Mouse (Mus musculus) liver, adult 2 months (tissue): Measurements from ENCODE around the gene Tbc1d22a. TPM values are rescaled to one million over a fixed set of nuclear protein-coding genes. Genes with fewer than 3 reads are reported as not detected.

Experiments
- DNase-seq: peaks from one replicate; pipeline ENCODE4 v3.0.0-alpha.2; 2011; ENCODE audit warnings: low read depth, low spot score; ENCODE audit errors: extremely low read depth
- H3K27ac ChIP-seq: fragments of 200-500 bp; replicated peaks from 2 replicates; pipeline ENCODE4 v1.5.1; 2012; ENCODE audit warnings: low read depth, mild to moderate bottlenecking, control low read depth, inconsistent platforms, low read length; ENCODE audit not compliant: insufficient read depth
- H3K27me3 ChIP-seq: fragments of 200-500 bp; 2 replicates; pipeline ENCODE4 v1.6.1; 2012; ENCODE audit warnings: mild to moderate bottlenecking, moderate library complexity, low read length, inconsistent platforms; ENCODE audit not compliant: control insufficient read depth, insufficient read depth
- H3K36me3 ChIP-seq: fragments of 200-500 bp; 2 replicates; pipeline ENCODE4 v1.6.1; 2012; ENCODE audit warnings: low read length, inconsistent platforms; ENCODE audit not compliant: control insufficient read depth, insufficient read depth
- H3K4me1 ChIP-seq: fragments of 200-500 bp; 2 replicates; pipeline ENCODE4 v1.6.1; 2011; ENCODE audit warnings: low read length; ENCODE audit not compliant: control insufficient read depth, insufficient read depth
- H3K4me3 ChIP-seq: fragments of 200-500 bp; 2 replicates; pipeline ENCODE4 v1.5.1; 2011; ENCODE audit warnings: low read depth, mild to moderate bottlenecking, control low read depth, low read length, moderate library complexity; ENCODE audit not compliant: insufficient read depth
- H3K79me2 ChIP-seq: fragments of 200-500 bp; 2 replicates; pipeline ENCODE4 v1.6.1; 2012; ENCODE audit warnings: inconsistent platforms, mild to moderate bottlenecking, low read length, moderate library complexity; ENCODE audit not compliant: control insufficient read depth, insufficient read depth
- H3K9ac ChIP-seq: fragments of 200-500 bp; 2 replicates; pipeline ENCODE4 v1.6.1; 2012; ENCODE audit warnings: low read depth, mild to moderate bottlenecking, control low read depth, inconsistent platforms, low read length
- CTCF ChIP-seq: fragments of 200-500 bp; IDR thresholded peaks from 2 replicates; pipeline ENCODE4 v1.5.1; 2011; ENCODE audit warnings: low read depth, low read length, control low read depth
- POLR2A ChIP-seq: fragments of 200-500 bp; IDR thresholded peaks from 2 replicates; pipeline ENCODE4 v1.6.1; 2011; ENCODE audit warnings: low read length, control low read depth; ENCODE audit not compliant: insufficient read depth; ENCODE audit errors: extremely low read depth
- WGBS: fragments of 180-500 bp; shearing (Covaris S2); methylation state at CpG from one replicate; pipeline ENCODE4 v1.1.7; 2018; 5-methylcytosine and 5-hydroxymethylcytosine counted together
- polyA plus RNA-seq: library from polyadenylated mRNA; depleted of rRNA; stranded (reverse); fragments of >200 nt; gene quantifications from 2 replicates; pipeline ENCODE4 v1.2.3, GENCODE M21; 2012
- total RNA-seq: library from RNA; depleted of rRNA; stranded (reverse); fragments of >200 nt; gene quantifications from 2 replicates; pipeline ENCODE4 v1.2.3, GENCODE M21; 2014

The Tbc1d22a gene
- total and polyA plus RNA-seq, 2 experiments = 9.6 to 14.3 TPM

DNA sequence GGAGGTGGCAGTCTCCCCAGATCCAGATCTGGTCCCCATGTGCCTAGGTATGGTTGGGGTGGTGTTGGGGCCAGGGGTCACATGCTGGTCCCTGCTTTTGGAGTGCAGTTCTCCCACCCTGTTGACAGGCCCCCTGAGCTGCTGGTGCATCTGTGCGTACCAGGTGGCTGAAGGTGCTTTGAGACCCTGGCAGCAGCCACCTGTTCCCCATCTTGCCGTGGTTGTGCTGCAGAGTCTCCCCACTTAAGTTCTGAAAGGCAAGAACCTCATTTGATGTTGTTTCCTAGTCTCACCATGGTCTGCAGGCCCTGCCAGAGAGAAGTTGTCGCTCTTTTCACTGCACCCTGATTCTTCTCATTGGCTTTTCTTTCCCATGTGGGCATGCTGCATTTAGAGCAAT, 90.6 kb downstream of the Tbc1d22a start:
- Histone ChIP-seq H3K27ac (no peak overlapping the region), H3K36me3 (no peaks in the 10 kb centered on the region; the same call in 1 of the 2 replicates), H3K27me3 (no peaks in the 10 kb centered on the region), H3K4me1 (no peaks in the 10 kb centered on the region), H3K4me3 (no peak overlapping the region), H3K9ac (no peak overlapping the region), H3K79me2 (no peaks in the 10 kb centered on the region)
- TF ChIP-seq POLR2A (no peak), CTCF (no peak)
- WGBS = 93% methylated on average over 3 of the region's 3 CpGs
- no peak for DNase-seq

DNA sequence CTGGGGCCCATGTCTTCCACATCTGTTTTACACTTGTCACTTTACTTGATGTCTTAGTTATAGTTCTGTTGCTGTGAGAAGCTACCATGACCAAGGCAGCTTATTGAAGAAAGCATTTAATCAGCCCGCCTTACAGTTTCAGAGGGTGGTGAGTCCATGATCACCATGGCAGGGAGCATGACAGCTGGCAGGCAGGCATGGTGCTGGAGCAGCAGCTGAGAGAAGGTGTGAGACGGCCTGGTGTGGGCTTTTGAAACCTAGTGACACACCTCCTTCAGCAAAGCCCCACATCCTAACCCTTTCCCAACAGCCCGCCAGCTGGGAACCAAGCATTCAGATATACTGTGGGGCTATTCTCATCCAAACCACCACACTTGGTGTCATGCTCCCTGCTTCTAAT, 91.0 kb downstream of the Tbc1d22a start:
- no peak overlapping the region for H3K9ac ChIP-seq
- H3K36me3 ChIP-seq = no peaks in the 10 kb centered on the region; the same call in 1 of the 2 replicates
- H3K27ac ChIP-seq = no peak overlapping the region
- WGBS = 95% methylated on average over 3 of the region's 3 CpGs
- TF ChIP-seq POLR2A (no peak), CTCF (no peak)
- H3K4me1 ChIP-seq = no peaks in the 10 kb centered on the region
- no peaks in the 10 kb centered on the region for H3K27me3 ChIP-seq
- no peak overlapping the region for H3K4me3 ChIP-seq
- DNase-seq = no peak
- no peaks in the 10 kb centered on the region for H3K79me2 ChIP-seq

DNA sequence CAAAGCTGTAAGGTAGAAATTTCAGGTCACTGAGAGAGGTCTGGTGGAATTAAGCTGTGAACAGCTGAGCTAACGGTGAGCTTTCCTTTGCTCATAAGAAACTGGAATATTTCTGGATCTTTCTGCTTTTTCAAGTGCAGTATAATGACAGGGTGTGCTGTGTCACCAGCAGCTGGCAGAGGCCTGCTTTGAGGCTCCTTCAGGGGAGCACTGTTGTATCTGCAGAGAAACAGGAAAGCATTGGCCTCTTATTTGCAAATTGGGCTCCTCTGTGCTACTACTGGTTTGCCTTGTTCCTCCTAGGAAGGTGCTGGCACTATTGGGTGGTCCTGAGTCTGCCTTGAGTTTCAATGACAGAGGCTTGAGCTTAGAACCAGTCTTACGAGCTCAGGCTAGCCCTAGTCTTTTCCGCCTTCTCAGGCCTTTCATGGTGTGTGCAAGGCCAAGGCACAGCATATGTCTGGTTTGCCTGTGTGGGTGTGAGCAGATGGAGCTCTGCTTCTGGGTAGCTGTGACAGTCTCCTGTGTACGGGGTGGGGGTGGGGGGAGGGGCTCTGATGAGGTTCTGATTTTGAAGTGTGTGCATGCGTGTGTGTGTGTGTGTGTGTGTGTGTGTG, 95.1 kb downstream of the Tbc1d22a start:
- H3K9ac ChIP-seq = no peak overlapping the region
- H3K4me3 ChIP-seq = no peak overlapping the region
- TF ChIP-seq CTCF (no peak), POLR2A (no peak)
- H3K79me2 ChIP-seq = no peaks in the 10 kb centered on the region
- H3K4me1 ChIP-seq = no peaks in the 10 kb centered on the region
- peaks cover 8% of the 10 kb centered on the region for H3K36me3 ChIP-seq
- DNase-seq = no peak
- WGBS = 94% methylated on average over 5 of the region's 5 CpGs
- H3K27me3 ChIP-seq = no peaks in the 10 kb centered on the region
- H3K27ac ChIP-seq = no peak overlapping the region

DNA sequence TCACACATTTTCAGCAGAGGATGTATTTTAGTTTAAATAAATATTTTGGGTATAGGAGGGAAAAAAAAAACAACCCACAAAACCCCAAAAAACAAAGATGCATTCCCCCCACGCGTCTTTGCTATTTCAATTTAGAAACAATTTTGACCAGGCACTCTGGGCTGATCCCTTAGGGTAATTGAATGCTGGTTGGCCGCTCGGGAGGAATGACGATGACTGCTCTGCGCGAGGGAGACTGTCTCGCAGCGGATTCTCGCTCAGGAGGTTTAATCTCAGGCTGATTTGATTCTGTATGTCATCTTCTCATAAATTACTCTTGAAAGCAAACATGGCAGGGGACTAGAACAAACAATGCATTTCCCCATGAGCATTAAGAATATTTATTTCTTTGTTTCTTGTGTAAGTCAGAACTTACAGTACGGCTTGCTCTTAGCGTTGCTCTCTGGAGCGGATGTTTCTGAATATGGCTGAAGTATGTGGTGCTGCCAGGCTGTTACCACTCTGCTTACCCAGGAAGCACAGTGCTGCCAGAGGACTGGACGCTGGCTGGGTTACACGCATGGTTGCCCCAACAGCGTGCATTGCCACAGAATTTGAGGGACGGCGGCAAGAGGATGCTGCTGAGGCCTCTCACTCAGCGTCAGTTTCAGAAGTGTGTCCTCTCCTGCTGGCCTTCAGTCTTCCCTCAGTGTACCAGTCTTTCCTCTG, 106.7 kb downstream of the Tbc1d22a start:
- WGBS = 97% methylated on average over 19 of the region's 19 CpGs
- TF ChIP-seq POLR2A (no peak), CTCF (no peak)
- Histone ChIP-seq H3K4me3 (no peak overlapping the region), H3K79me2 (no peaks in the 10 kb centered on the region; the same call in 1 of the 2 replicates), H3K4me1 (no peaks in the 10 kb centered on the region), H3K27ac (no peak overlapping the region), H3K36me3 (peaks cover 2% of the 10 kb centered on the region), H3K9ac (no peak overlapping the region), H3K27me3 (no peaks in the 10 kb centered on the region)
- no peak for DNase-seq

DNA sequence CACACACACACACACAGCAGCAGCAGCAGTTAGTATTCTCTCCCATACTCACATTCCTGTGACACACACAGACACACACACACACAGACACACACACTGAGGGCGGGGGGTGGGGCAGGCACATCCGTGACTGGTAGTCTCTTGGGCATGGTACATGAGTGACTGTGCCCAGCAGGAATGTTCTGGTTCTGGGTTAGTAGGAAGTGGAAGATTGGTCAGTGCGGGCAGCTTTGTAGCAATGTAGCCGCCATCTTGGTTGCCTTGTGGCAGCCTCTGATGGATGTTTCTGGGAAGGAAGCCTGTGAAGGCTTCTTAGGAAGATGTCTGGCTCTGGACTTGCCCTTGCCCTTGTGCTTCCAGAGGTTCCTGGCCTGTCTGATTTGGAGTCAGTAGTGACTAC, 112.1 kb downstream of the Tbc1d22a start:
- Histone ChIP-seq H3K9ac (no peak overlapping the region), H3K4me1 (no peaks in the 10 kb centered on the region), H3K27ac (no peak overlapping the region), H3K79me2 (no peaks in the 10 kb centered on the region), H3K4me3 (no peak overlapping the region), H3K36me3 (no peaks in the 10 kb centered on the region; the same call in 1 of the 2 replicates), H3K27me3 (no peaks in the 10 kb centered on the region)
- no peak for DNase-seq
- no peak for TF ChIP-seq CTCF
- no peak for TF ChIP-seq POLR2A
- WGBS = 95% methylated on average over 4 of the region's 4 CpGs

DNA sequence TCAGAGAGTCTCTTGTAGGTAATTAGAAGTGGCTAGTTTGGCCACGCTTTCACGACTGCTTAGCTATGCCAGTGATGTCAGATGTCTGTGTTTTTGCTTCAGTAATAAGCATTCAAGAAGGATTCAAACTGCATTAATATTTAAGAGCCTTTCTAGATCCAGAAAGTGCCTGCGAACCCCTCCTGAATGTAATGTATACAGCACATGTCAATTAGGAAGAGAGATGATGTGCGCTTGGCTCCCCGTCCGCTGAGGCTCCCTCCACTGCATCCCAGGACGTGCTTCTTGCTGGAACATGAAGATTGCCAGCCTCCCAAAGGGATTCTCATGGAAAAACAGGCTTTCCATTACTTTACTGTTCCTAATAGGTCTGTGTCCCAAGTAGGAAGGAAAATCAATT, 115.7 kb downstream of the Tbc1d22a start:
- Histone ChIP-seq H3K4me3 (no peak overlapping the region), H3K27me3 (no peaks in the 10 kb centered on the region), H3K4me1 (no peaks in the 10 kb centered on the region), H3K79me2 (no peaks in the 10 kb centered on the region), H3K9ac (no peak overlapping the region), H3K27ac (no peak overlapping the region), H3K36me3 (no peaks in the 10 kb centered on the region)
- 93% methylated on average over 7 of the region's 7 CpGs for WGBS
- no peak for DNase-seq
- TF ChIP-seq POLR2A = no peak
- no peak for TF ChIP-seq CTCF
